Comparison of ENCODE assay signal across 26 mouse cellular contexts in genomic region chr17:47869874-47870273, GRCm38 (mm10). TPM values are rescaled to one million over a fixed set of nuclear protein-coding genes. Genes with fewer than 3 reads are reported as not detected.
"Had no signal": no experiment of that assay in that cellular context is flagged by ENCODE, and none has a peak within 500 bp of the region (broad histone marks: within the 10 kb centered on the region; RNA-seq: fewer than 3 reads in every experiment).

No protein-coding gene starts in this region.

- DNase-seq: gastrocnemius, postnatal 10 days; gastrocnemius, postnatal 25 days; heart, adult 18-20 months; heart, postnatal 10 days; heart, postnatal 4 days; kidney, adult 18-20 months; kidney, adult 8-10 months; kidney, postnatal 10 days; kidney, postnatal 25 days; kidney, postnatal 4 days; liver; liver, embryonic 13.5 days had no signal

- H3K9ac ChIP-seq: heart, embryonic 12.5 days; hindbrain, embryonic 13.5 days; hindbrain, embryonic 15.5 days; intestine, embryonic 15.5 days; limb, embryonic 12.5 days; liver, embryonic 13.5 days; liver, embryonic 15.5 days had no signal

- H3K27ac ChIP-seq: heart, embryonic 10.5 days; hindbrain, embryonic 10.5 days; hindbrain, embryonic 13.5 days; hindbrain, embryonic 15.5 days; intestine, embryonic 15.5 days; layer of hippocampus, adult 2 months; left cerebral cortex, adult 2 months; limb, embryonic 10.5 days; liver, embryonic 13.5 days; liver, embryonic 15.5 days had no signal

- H3K27me3 ChIP-seq: heart, embryonic 12.5 days; hindbrain, embryonic 15.5 days; intestine, embryonic 15.5 days; liver, embryonic 13.5 days; liver, embryonic 15.5 days had no signal

- H3K4me2 ChIP-seq: heart, embryonic 12.5 days; hindbrain, embryonic 13.5 days; hindbrain, embryonic 15.5 days; intestine, embryonic 15.5 days; limb, embryonic 12.5 days; liver, embryonic 11.5 days; liver, embryonic 13.5 days; liver, embryonic 15.5 days had no signal

- H3K4me3 ChIP-seq: heart, embryonic 10.5 days; heart, embryonic 12.5 days; hindbrain, embryonic 10.5 days; hindbrain, embryonic 13.5 days; hindbrain, embryonic 15.5 days; intestine, embryonic 15.5 days; layer of hippocampus, adult 2 months; left cerebral cortex, adult 2 months; limb, embryonic 10.5 days; limb, embryonic 12.5 days; liver, embryonic 13.5 days; liver, embryonic 15.5 days had no signal

- ATAC-seq: inflammation-experienced regulatory T-cells, adult 6 months; intestine, embryonic 15.5 days; intestine, postnatal 0 days had no signal

- H3K9me3 ChIP-seq: heart, embryonic 10.5 days; heart, embryonic 12.5 days; hindbrain, embryonic 10.5 days; hindbrain, embryonic 13.5 days; hindbrain, embryonic 15.5 days; intestine, embryonic 15.5 days; limb, embryonic 10.5 days; limb, embryonic 12.5 days; liver, embryonic 13.5 days; liver, embryonic 15.5 days had no signal

RNA-seq across cellular contexts. Expression of gene Mdfi, which starts 35.4 kb away (rescaled TPM):
- polyA plus RNA-seq: inflammation-experienced regulatory T-cells, adult 6 months had no signal
